Mouse (Mus musculus) retina, postnatal 1 day (tissue): ENCODE measurements at regions not wholly inside any gene's neighbourhood (a gene's known extent, or its start where the extent isn't known, plus 50 kb on each side); places are given as distances from the start of the nearest gene placed in this dataset.
A peak's percentile ranks its signal among the peaks of the same experiment; 100 is the strongest.

Source experiments
- DNase-seq: peaks from one replicate; pipeline ENCODE4 v3.0.0-alpha.2; 2012

DNA sequence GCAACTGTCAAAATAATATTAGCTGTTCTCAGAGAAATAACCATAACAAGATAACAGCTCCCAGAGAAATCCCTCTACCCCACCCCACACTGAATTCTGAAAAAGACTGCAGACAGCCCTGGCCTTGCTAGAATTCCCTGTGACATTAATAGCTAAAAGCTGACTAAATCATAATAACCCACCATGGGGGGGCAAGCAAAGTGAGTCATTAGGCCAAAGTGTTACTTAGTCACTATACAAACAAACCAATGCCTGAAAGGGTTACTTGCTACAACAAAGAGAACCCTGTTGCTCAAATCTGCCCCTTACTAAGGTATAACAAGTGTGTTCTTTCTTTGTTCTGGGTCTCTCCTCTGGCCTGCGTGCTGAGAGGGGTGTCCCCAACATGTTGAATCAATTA, 609.1 kb upstream of the Ppp6c start:
- DNase-seq: no peak

DNA sequence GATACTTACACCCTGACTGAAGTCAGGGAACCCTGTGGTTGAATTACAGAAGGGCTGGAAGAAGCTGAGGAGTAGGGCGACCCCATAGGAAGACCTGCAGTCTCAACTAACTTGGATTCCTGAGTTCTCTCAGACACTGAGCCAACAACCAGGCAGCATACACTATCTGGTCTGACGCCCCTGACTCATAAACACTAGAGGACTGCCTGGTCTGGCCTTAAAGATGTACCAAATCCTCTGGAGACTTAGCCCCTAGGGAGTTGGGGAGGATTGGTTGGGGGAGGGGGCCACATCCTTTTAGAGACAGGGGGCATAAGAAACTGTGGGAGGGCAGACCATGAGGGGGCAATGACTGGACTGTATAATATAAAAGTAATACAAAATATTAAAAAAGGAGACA, 597.6 kb upstream of the Ppp6c start:
- DNase-seq: no peak

DNA sequence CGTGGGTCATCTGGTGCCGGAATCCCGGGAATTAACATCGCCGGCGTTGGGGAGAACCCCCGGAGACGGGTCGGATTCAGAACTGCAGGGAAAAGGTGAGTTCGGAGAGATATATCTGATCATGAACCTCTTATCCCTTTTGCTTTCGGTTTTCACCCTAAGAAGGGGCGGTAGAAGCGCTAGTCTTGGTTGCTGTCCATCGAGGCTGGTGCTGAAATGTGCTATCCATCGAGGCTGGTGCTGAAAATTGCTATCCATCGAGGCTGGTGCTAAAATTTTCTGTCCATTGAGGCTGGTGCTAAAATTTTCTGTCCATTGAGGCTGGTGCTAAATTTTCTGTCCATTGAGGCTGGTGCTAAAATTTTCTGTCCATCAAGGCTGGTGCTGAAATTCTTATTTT, 580.4 kb upstream of the Ppp6c start:
- peak; percentile 5 for DNase-seq
